Mouse (Mus musculus) limb, embryonic 14.5 days (tissue): Measurements from ENCODE around the gene Slc45a3. TPM values are rescaled to one million over a fixed set of nuclear protein-coding genes. Genes with fewer than 3 reads are reported as not detected.

Source experiments
- ATAC-seq: fragments of 200-750 bp; cut with Nextera tagmentation; 2 replicates; pipeline ENCODE4 v1.8.0; 2017; ENCODE audit warnings: low read depth, moderate number of reproducible peaks, moderate TSS enrichment; ENCODE audit not compliant: low FRiP score
- DNase-seq: peaks from one replicate; pipeline ENCODE4 v3.0.0-alpha.2; 2015; ENCODE audit warnings: low spot score
- H3K27ac ChIP-seq: fragments of 300-500 bp; sonication (generic); replicated peaks from 2 replicates; pipeline ENCODE4 v1.5.1; 2014; ENCODE audit warnings: low read depth, mild to moderate bottlenecking, low read length, moderate library complexity, mixed read lengths
- H3K27me3 ChIP-seq: fragments of 300-500 bp; sonication (generic); 2 replicates; pipeline ENCODE4 v1.6.1; 2014; ENCODE audit warnings: low read length, mixed read lengths; ENCODE audit not compliant: control insufficient read depth, insufficient read depth
- H3K36me3 ChIP-seq: fragments of 300-500 bp; sonication (generic); 2 replicates; pipeline ENCODE4 v1.6.1; 2014; ENCODE audit warnings: mild to moderate bottlenecking, low read length, moderate library complexity, mixed read lengths; ENCODE audit not compliant: control insufficient read depth, insufficient read depth
- H3K4me1 ChIP-seq: fragments of 300-500 bp; sonication (generic); 2 replicates; pipeline ENCODE4 v1.6.1; 2014; ENCODE audit warnings: antibody characterized with exemption, low read length, mixed read lengths; ENCODE audit not compliant: control insufficient read depth, insufficient read depth
- H3K4me2 ChIP-seq: fragments of 300-500 bp; sonication (generic); replicated peaks from 2 replicates; pipeline ENCODE4 v1.6.1; 2014; ENCODE audit warnings: low read depth, mild to moderate bottlenecking, low read length, moderate library complexity; ENCODE audit not compliant: severe bottlenecking
- H3K4me3 ChIP-seq: fragments of 300-500 bp; sonication (generic); replicated peaks from 2 replicates; pipeline ENCODE4 v1.5.1; 2014; ENCODE audit warnings: low read length
- H3K9ac ChIP-seq: fragments of 300-500 bp; sonication (generic); 2 replicates; pipeline ENCODE4 v1.6.1; 2014; ENCODE audit warnings: mild to moderate bottlenecking, low read depth, low read length, moderate library complexity; ENCODE audit not compliant: severe bottlenecking
- H3K9me3 ChIP-seq: fragments of 300-500 bp; sonication (generic); 2 replicates; pipeline ENCODE4 v1.6.1; 2016; ENCODE audit warnings: low read length; ENCODE audit not compliant: control insufficient read depth
- POLR2A ChIP-seq: fragments of 200-500 bp; IDR thresholded peaks from 2 replicates; pipeline ENCODE4 v1.8.0; 2012; ENCODE audit warnings: inconsistent platforms, mild to moderate bottlenecking, moderate library complexity, borderline replicate concordance; ENCODE audit not compliant: insufficient read depth, insufficient read length; ENCODE audit errors: extremely low read depth
- WGBS: fragments of 180-500 bp; shearing (Covaris S2); extraction: QIAGEN DNeasy Blood & Tissue Kit; methylation state at CpG from one replicate; pipeline ENCODE4 v1.1.7; 2014; 5-methylcytosine and 5-hydroxymethylcytosine counted together
- polyA plus RNA-seq, 2 experiments: library from polyadenylated mRNA; depleted of rRNA in 1 of 2; stranded (reverse) in 1 of 2; unstranded in 1 of 2; fragments of >200 nt; fragmentation: Nextera tagmentation in 1 of 2; extraction: Ambion mirVana in 1 of 2; gene quantifications; 2 replicates each; pipeline versions ENCODE4 v1.2.1 to v1.2.3; 2012 to 2014

Gene Slc45a3
- polyA plus RNA-seq, 2 experiments: 9.9 to 11.1 TPM

DNA sequence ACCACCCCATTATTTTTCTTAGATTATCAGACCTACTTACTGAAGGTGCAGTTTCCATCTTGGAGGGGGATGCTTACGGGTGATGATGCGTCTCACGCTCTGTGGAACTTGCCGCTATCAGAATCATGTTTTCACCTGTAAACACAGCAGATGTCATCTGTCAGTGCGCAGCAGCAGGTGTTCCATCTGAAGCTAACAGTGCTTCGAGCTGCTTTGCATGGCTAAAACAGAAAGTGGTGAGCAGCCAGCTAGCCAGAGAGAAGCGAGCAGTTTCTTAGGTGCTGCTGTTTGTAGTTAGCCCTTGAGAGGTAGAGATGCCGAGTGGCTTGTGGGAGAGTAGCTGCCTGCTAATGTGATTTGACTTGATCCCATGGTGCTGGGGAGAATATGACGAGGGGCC is 65.6 kb downstream of the Slc45a3 start:
- TF ChIP-seq POLR2A: no peak
- H3K9me3 ChIP-seq: no peaks in the 10 kb centered on the region
- peaks cover 69% of the 10 kb centered on the region for H3K36me3 ChIP-seq
- H3K27ac ChIP-seq: no peak overlapping the region
- no peak overlapping the region for H3K4me3 ChIP-seq
- no peaks in the 10 kb centered on the region for H3K4me1 ChIP-seq
- H3K4me2 ChIP-seq: no peak overlapping the region
- no peaks in the 10 kb centered on the region for H3K27me3 ChIP-seq
- DNase-seq (no peak), ATAC-seq (no peak)
- 84% methylated on average over 9 of the region's 9 CpGs for WGBS
- no peak overlapping the region for H3K9ac ChIP-seq

DNA sequence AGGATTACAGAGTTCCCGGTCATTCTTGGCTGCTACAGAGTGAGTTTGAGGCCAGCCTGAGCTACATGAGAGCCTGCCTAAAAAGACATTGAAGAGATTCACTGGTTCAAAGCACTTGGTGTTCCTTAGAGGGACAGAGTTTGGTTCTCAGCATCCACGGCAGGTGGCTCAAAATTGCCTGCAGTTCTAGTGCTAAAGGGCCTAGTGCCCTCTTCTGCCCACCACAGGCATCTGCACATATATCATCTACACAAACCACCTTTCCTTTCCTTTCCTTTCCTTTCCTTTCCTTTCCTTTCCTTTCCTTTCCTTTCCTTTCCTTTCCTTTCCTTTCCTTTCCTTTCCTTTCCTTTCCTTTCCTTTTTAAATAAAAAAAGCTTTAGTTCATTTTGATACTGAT is 67.8 kb downstream of the Slc45a3 start:
- Histone ChIP-seq H3K9ac (no peak overlapping the region), H3K27me3 (no peaks in the 10 kb centered on the region), H3K4me2 (no peak overlapping the region), H3K4me1 (no peaks in the 10 kb centered on the region), H3K9me3 (no peaks in the 10 kb centered on the region), H3K36me3 (peaks cover 52% of the 10 kb centered on the region), H3K4me3 (no peak overlapping the region), H3K27ac (no peak overlapping the region)
- no peak for TF ChIP-seq POLR2A
- WGBS: 61% methylated on average over 2 of the region's 2 CpGs
- ATAC-seq (no peak), DNase-seq (no peak)

DNA sequence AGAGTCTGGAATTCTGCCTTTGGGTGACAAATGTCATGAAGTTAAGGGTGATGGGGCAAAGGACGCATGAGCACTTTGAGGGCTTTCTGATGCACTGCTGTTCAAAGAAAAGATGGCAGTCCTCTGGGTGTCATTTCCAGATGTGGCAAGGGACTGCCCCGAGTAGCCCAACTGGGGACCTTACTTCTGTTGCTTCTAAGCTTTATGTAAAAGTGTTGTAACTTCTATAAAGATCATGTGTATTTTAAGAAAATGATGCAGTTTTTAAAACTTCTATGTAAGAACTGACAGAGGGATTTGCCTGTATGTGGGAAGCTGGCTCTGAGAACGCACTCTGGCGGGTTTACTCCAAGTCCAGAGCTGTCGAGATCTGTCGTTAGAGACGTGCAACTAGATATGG is 69.4 kb downstream of the Slc45a3 start:
- Histone ChIP-seq H3K4me2 (no peak overlapping the region), H3K9ac (no peak overlapping the region), H3K4me3 (no peak overlapping the region), H3K9me3 (no peaks in the 10 kb centered on the region), H3K27me3 (no peaks in the 10 kb centered on the region), H3K27ac (no peak overlapping the region), H3K36me3 (peaks cover 42% of the 10 kb centered on the region), H3K4me1 (no peaks in the 10 kb centered on the region)
- no peak for DNase-seq
- 92% methylated on average over 7 of the region's 7 CpGs for WGBS
- no peak for ATAC-seq
- TF ChIP-seq POLR2A: no peak

Other genes with a start within 250 kb of the Slc45a3 start
- gene Slc26a9, start 218.9 kb upstream of the Slc45a3 start, polyA plus RNA-seq (2012; rRNA removed): 0.03 and 0.09 TPM in 2 replicates
- gene Slc26a9, start 218.9 kb upstream of the Slc45a3 start, polyA plus RNA-seq (2014; fragmentation: Nextera tagmentation; extraction: Ambion mirVana): not detected in 2 replicates
- gene Pm20d1, start 165.6 kb upstream of the Slc45a3 start, polyA plus RNA-seq (2012; rRNA removed): 0.42 and 0.53 TPM in 2 replicates
- 0.29 and 0.90 TPM in 2 replicates for gene Pm20d1, start 165.6 kb upstream of the Slc45a3 start, polyA plus RNA-seq (2014; fragmentation: Nextera tagmentation; extraction: Ambion mirVana)
- gene Slc41a1, start 135.5 kb upstream of the Slc45a3 start, polyA plus RNA-seq (2012; rRNA removed): 27.0 and 43.4 TPM in 2 replicates
- gene Slc41a1, start 135.5 kb upstream of the Slc45a3 start, polyA plus RNA-seq (2014; fragmentation: Nextera tagmentation; extraction: Ambion mirVana): 13.3 and 15.3 TPM in 2 replicates
- gene Rab29, start 95.7 kb upstream of the Slc45a3 start, polyA plus RNA-seq (2012; rRNA removed): 22.8 and 25.4 TPM in 2 replicates
- gene Rab29, start 95.7 kb upstream of the Slc45a3 start, polyA plus RNA-seq (2014; fragmentation: Nextera tagmentation; extraction: Ambion mirVana): 25.2 and 27.7 TPM in 2 replicates
- gene Nucks1, start 52.4 kb upstream of the Slc45a3 start, polyA plus RNA-seq (2012; rRNA removed): 68.0 and 68.4 TPM in 2 replicates
- 52.0 and 53.9 TPM in 2 replicates for gene Nucks1, start 52.4 kb upstream of the Slc45a3 start, polyA plus RNA-seq (2014; fragmentation: Nextera tagmentation; extraction: Ambion mirVana)
- gene Elk4, start 44.6 kb downstream of the Slc45a3 start, polyA plus RNA-seq (2012; rRNA removed): 26.8 and 30.0 TPM in 2 replicates
- 36.6 and 38.8 TPM in 2 replicates for gene Elk4, start 44.6 kb downstream of the Slc45a3 start, polyA plus RNA-seq (2014; fragmentation: Nextera tagmentation; extraction: Ambion mirVana)
- gene Mfsd4a, start 105.1 kb downstream of the Slc45a3 start, polyA plus RNA-seq (2012; rRNA removed): 1.1 and 1.3 TPM in 2 replicates
- gene Mfsd4a, start 105.1 kb downstream of the Slc45a3 start, polyA plus RNA-seq (2014; fragmentation: Nextera tagmentation; extraction: Ambion mirVana): 12.3 and 15.3 TPM in 2 replicates
- gene Cdk18, start 176.7 kb downstream of the Slc45a3 start, polyA plus RNA-seq (2012; rRNA removed): 8.5 and 9.2 TPM in 2 replicates
- gene Cdk18, start 176.7 kb downstream of the Slc45a3 start, polyA plus RNA-seq (2014; fragmentation: Nextera tagmentation; extraction: Ambion mirVana): 2.5 and 3.7 TPM in 2 replicates
- 0.94 and 1.3 TPM in 2 replicates for gene Lemd1, start 228.5 kb downstream of the Slc45a3 start, polyA plus RNA-seq (2012; rRNA removed)
- 0.72 and 0.91 TPM in 2 replicates for gene Lemd1, start 228.5 kb downstream of the Slc45a3 start, polyA plus RNA-seq (2014; fragmentation: Nextera tagmentation; extraction: Ambion mirVana)
- 0.80 and 0.81 TPM in 2 replicates for gene AC124108.1, start 228.5 kb downstream of the Slc45a3 start, polyA plus RNA-seq (2012; rRNA removed)
- gene AC124108.1, start 228.5 kb downstream of the Slc45a3 start, polyA plus RNA-seq (2014; fragmentation: Nextera tagmentation; extraction: Ambion mirVana): 0.14 and 0.17 TPM in 2 replicates